Mouse (Mus musculus) layer of hippocampus, postnatal 25 days (tissue): Measurements from ENCODE around the gene Whrn. TPM values are rescaled to one million over a fixed set of nuclear protein-coding genes. Genes with fewer than 3 reads are reported as not detected.
A peak's percentile ranks its signal among the peaks of the same experiment; 100 is the strongest.

ENCODE experiments used
- DNase-seq, 2 experiments: peaks; one replicate each; pipeline ENCODE4 v3.0.0; 2022; ENCODE audit warnings: mixed read lengths in 2 of 2, low spot score in 1 of 2; ENCODE audit errors: extremely low spot score in 1 of 2
- total RNA-seq, 2 experiments: library from RNA; stranded (reverse); gene quantifications; 2 replicates each; pipeline ENCODE4 v1.2.3; 2021

The Whrn gene
- total RNA-seq, 2 experiments from 2014 or later: 17.7 to 27.3 TPM

- DNase-seq: peak; percentile 77 to 78
These were observed 85.2 kb downstream of the Whrn start for GRCm38 (mm10) chr4:63410583-63410934.

- peak in 1 of 2 experiments; percentile 23 for DNase-seq
These were observed 85.7 kb downstream of the Whrn start for GRCm38 (mm10) chr4:63409908-63410582.

GRCm38 (mm10) chr4:63409317-63409907, 86.4 kb downstream of the Whrn start:
- DNase-seq: no peak

- peak; percentile 44 to 62 for DNase-seq
These were observed 87.1 kb downstream of the Whrn start for GRCm38 (mm10) chr4:63408649-63409048.

GRCm38 (mm10) chr4:63408247-63408646, 87.5 kb downstream of the Whrn start:
- DNase-seq: no peak

GRCm38 (mm10) chr4:63405683-63406082, 90.1 kb downstream of the Whrn start:
- DNase-seq: no peak

GRCm38 (mm10) chr4:63405051-63405450, 90.7 kb downstream of the Whrn start:
- no peak for DNase-seq

GRCm38 (mm10) chr4:63404205-63404604, 91.6 kb downstream of the Whrn start:
- DNase-seq: no peak

- DNase-seq: peak; percentile 49 to 61
These were observed 92.5 kb downstream of the Whrn start, which contains the start of gene Akna for GRCm38 (mm10) chr4:63403040-63403959. Akna (minus strand) TSS chr4:63403354.

- DNase-seq: no peak
These were observed 93.2 kb downstream of the Whrn start for GRCm38 (mm10) chr4:63402558-63402957.

GRCm38 (mm10) chr4:63402056-63402455, 93.7 kb downstream of the Whrn start:
- no peak for DNase-seq

- DNase-seq: no peak
These were observed 94.2 kb downstream of the Whrn start for GRCm38 (mm10) chr4:63401620-63402019.

GRCm38 (mm10) chr4:63400541-63401306, 95.1 kb downstream of the Whrn start:
- DNase-seq: no peak

GRCm38 (mm10) chr4:63399691-63400270, 96.0 kb downstream of the Whrn start:
- DNase-seq: no peak

- DNase-seq: no peak
These were observed 96.8 kb downstream of the Whrn start for GRCm38 (mm10) chr4:63398854-63399609.

GRCm38 (mm10) chr4:63397981-63398537, 97.7 kb downstream of the Whrn start:
- DNase-seq: no peak

GRCm38 (mm10) chr4:63391322-63391721, 104.5 kb downstream of the Whrn start:
- no peak for DNase-seq

- DNase-seq: no peak
These were observed 105.8 kb downstream of the Whrn start for GRCm38 (mm10) chr4:63389887-63390528.
